Mouse (Mus musculus): Measurements from ENCODE around the gene Pygo1.

Pygo1 gene

DNA sequence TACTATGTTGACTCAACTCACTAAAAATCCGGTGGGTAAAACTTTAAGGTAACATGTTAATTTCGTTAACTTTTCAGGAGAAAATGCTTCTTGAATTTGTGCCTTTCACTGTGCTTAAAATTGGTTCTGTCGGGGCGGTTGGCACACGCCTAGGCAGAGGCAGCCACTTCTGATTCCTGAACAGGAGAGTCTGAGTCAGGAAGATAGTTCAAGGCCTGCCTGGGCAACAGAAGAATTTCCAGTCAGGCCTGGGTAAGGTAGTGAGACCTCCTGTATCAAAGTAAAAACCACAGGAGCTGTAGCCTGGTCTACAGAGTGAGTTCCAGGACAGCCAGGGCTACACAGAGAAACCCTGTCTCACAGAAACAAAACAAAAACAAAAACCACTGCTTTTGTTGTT is 67.1 kb downstream of the Pygo1 start:
- DNase-seq (ENCODE audit: low read depth, low spot score): no peak

GRCm38 (mm10) chr9:72996167-72996566 is 70.7 kb downstream of the Pygo1 start:
- DNase-seq (ENCODE audit: low read depth, low spot score): no peak

DNA sequence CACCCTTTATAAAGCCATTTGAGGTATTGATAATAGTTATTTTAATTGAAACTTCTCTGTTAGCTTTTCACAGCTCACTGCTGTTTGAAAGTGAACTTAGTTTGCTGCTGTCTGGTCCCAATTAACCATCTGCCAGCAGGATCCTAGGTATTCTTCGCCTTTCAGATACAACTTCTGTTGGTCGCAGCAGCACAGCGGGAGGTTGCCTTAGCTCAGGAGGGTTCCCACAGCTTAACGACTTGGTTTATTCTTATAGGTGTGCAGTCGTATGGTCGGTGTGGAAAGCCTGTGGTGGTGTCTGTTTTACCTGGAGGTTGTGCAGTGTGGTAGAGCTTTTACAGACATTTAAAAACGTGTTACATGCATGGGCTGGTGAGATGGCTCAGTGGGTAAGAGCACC is 71.4 kb downstream of the Pygo1 start:
- no peak for DNase-seq (ENCODE audit: low read depth, low spot score)

GRCm38 (mm10) chr9:73000487-73000886 is 75.0 kb downstream of the Pygo1 start:
- DNase-seq (ENCODE audit: low read depth, low spot score): no peak

- DNase-seq (ENCODE audit: low read depth, low spot score): no peak
These were observed 76.0 kb downstream of the Pygo1 start for GRCm38 (mm10) chr9:73001314-73002011.

All from brain, embryonic 18.5 days (tissue).